Mouse (Mus musculus) layer of hippocampus, adult 9-11 months (tissue): ENCODE results near the gene Psmd3.
A peak's percentile ranks its signal among the peaks of the same experiment; 100 is the strongest.
"Not testable (repeated sequence)": the region's sequence is repeated elsewhere in the genome, so short reads cannot be mapped to it uniquely, and the experiment has no call there.

ENCODE experiments used
- DNase-seq: peaks from one replicate; pipeline ENCODE4 v3.0.0; 2022

Gene Psmd3

GRCm38 (mm10) chr11:98693746-98694145 lies 11.4 kb downstream of the Psmd3 start:
- DNase-seq = no peak

GRCm38 (mm10) chr11:98694301-98694700 lies 11.9 kb downstream of the Psmd3 start:
- DNase-seq = no peak

- no peak for DNase-seq
These were observed 13.1 kb downstream of the Psmd3 start for GRCm38 (mm10) chr11:98695408-98695807.

GRCm38 (mm10) chr11:98696454-98697216 lies 14.3 kb downstream of the Psmd3 start:
- DNase-seq = no peak

GRCm38 (mm10) chr11:98697225-98697624 lies 14.9 kb downstream of the Psmd3 start:
- DNase-seq = no peak

- DNase-seq = no peak
These were observed 16.7 kb downstream of the Psmd3 start for GRCm38 (mm10) chr11:98698849-98699640.

GRCm38 (mm10) chr11:98699911-98700310 lies 17.6 kb downstream of the Psmd3 start:
- no peak for DNase-seq

GRCm38 (mm10) chr11:98701213-98701670 lies 18.9 kb downstream of the Psmd3 start, which contains the start of gene Csf3:
TSS of gene Csf3 (plus strand) at chr11:98701263.
- no peak for DNase-seq

GRCm38 (mm10) chr11:98702323-98702722 lies 20.0 kb downstream of the Psmd3 start:
- no peak for DNase-seq

- no peak for DNase-seq
These were observed 22.7 kb downstream of the Psmd3 start for GRCm38 (mm10) chr11:98705021-98705420.

GRCm38 (mm10) chr11:98707401-98708281 lies 25.3 kb downstream of the Psmd3 start:
- no peak for DNase-seq

GRCm38 (mm10) chr11:98708282-98708956 lies 26.1 kb downstream of the Psmd3 start:
- no peak for DNase-seq

GRCm38 (mm10) chr11:98709001-98709741 lies 26.8 kb downstream of the Psmd3 start:
- no peak for DNase-seq

GRCm38 (mm10) chr11:98710416-98711045 lies 28.2 kb downstream of the Psmd3 start:
- DNase-seq = peak; percentile 61

GRCm38 (mm10) chr11:98711046-98711434 lies 28.7 kb downstream of the Psmd3 start:
- no peak for DNase-seq

- DNase-seq = not testable (repeated sequence)
These were observed 29.7 kb downstream of the Psmd3 start for GRCm38 (mm10) chr11:98712009-98712408.

GRCm38 (mm10) chr11:98713703-98714102 lies 31.3 kb downstream of the Psmd3 start:
- no peak for DNase-seq

- DNase-seq = no peak
These were observed 33.6 kb downstream of the Psmd3 start for GRCm38 (mm10) chr11:98715946-98716345.

- peak; percentile 78 for DNase-seq
These were observed 35.5 kb downstream of the Psmd3 start for GRCm38 (mm10) chr11:98717904-98718303.

GRCm38 (mm10) chr11:98720756-98721155 lies 38.4 kb downstream of the Psmd3 start:
- no peak for DNase-seq
